Mouse (Mus musculus) ES-Bruce4 (cell line): ENCODE measurements around the gene Tmem220. TPM values are rescaled to one million over a fixed set of nuclear protein-coding genes. Genes with fewer than 3 reads are reported as not detected.
A peak's percentile ranks its signal among the peaks of the same experiment; 100 is the strongest.
"Not testable (repeated sequence)": the region's sequence is repeated elsewhere in the genome, so short reads cannot be mapped to it uniquely, and the experiment has no call there.

Experiments used
- H3K27ac ChIP-seq: 2 replicates; pipeline ENCODE4 v1.5.1; 2012; ENCODE audit warnings: low read length, inconsistent platforms; ENCODE audit not compliant: insufficient read depth
- H3K27me3 ChIP-seq: 2 replicates; pipeline ENCODE4 v1.6.1; 2012; ENCODE audit warnings: mild to moderate bottlenecking, low read length, inconsistent platforms; ENCODE audit not compliant: control insufficient read depth, poor library complexity, insufficient read depth, severe bottlenecking
- H3K36me3 ChIP-seq: 2 replicates; pipeline ENCODE4 v1.6.1; 2012; ENCODE audit warnings: inconsistent platforms, mild to moderate bottlenecking, low read length, moderate library complexity; ENCODE audit not compliant: control insufficient read depth, poor library complexity, insufficient read depth, severe bottlenecking
- H3K4me1 ChIP-seq: one replicate; pipeline ENCODE4 v1.8.1; 2011; ENCODE audit warnings: low read length; ENCODE audit not compliant: control insufficient read depth, insufficient read depth
- H3K4me3 ChIP-seq: 2 replicates; pipeline ENCODE4 v1.5.1; 2011; ENCODE audit warnings: low read depth, mild to moderate bottlenecking, low read length
- H3K9ac ChIP-seq: 2 replicates; pipeline ENCODE4 v1.6.1; 2012; ENCODE audit warnings: low read depth, mild to moderate bottlenecking, inconsistent platforms; ENCODE audit not compliant: poor library complexity, severe bottlenecking
- H3K9me3 ChIP-seq: replicated peaks from 2 replicates; pipeline ENCODE4 v1.6.1; 2012; ENCODE audit warnings: mild to moderate bottlenecking, low read length, inconsistent platforms; ENCODE audit not compliant: control insufficient read depth, poor library complexity, insufficient read depth, severe bottlenecking
- CTCF ChIP-seq: IDR thresholded peaks from one replicate; pipeline ENCODE4 v1.8.1; 2011; ENCODE audit warnings: low read depth, low read length
- EP300 ChIP-seq: IDR thresholded peaks from 2 replicates; pipeline ENCODE4 v1.6.1; 2011; ENCODE audit warnings: low read depth, low read length; ENCODE audit not compliant: insufficient read depth
- POLR2A ChIP-seq: IDR thresholded peaks from one replicate; pipeline ENCODE4 v1.8.1; 2011; ENCODE audit warnings: low read length; ENCODE audit not compliant: insufficient read depth
- polyA plus RNA-seq: library from polyadenylated mRNA; stranded (reverse); fragments of >200 nt; gene quantifications from 2 replicates; pipeline ENCODE4 v1.2.4, GENCODE M21; 2011; ENCODE audit warnings: low read depth; ENCODE audit not compliant: missing spikeins, insufficient read depth, insufficient read length

The Tmem220 gene
- polyA plus RNA-seq, 1 experiment: 2.0 TPM

- Histone ChIP-seq H3K27ac (peak overlapping the region; percentile 55), H3K4me3 (no peak overlapping the region), H3K9ac (no peak overlapping the region), H3K27me3 (no peaks in the 10 kb centered on the region), H3K36me3 (no peaks in the 10 kb centered on the region), H3K9me3 (no peaks in the 10 kb centered on the region), H3K4me1 (peaks cover 2% of the 10 kb centered on the region)
- TF ChIP-seq POLR2A: no peak
- TF ChIP-seq CTCF: peak; percentile 8
- TF ChIP-seq EP300: 0 out of 2 replicates have a peak, but pooled peaks have one; percentile 23
Observed at GRCm38 (mm10) chr11:67022354-67023115, 2.4 kb upstream of the Tmem220 start.

- not testable (repeated sequence) for H3K9ac ChIP-seq, H3K36me3 ChIP-seq, H3K4me3 ChIP-seq, H3K9me3 ChIP-seq, H3K27me3 ChIP-seq, H3K4me1 ChIP-seq
- H3K27ac ChIP-seq: peak overlapping the region; percentile 99
Observed at GRCm38 (mm10) chr11:67023191-67023590, 1.8 kb upstream of the Tmem220 start.

- no peaks in the 10 kb centered on the region for H3K4me1 ChIP-seq
- TF ChIP-seq EP300 (peak; percentile 76), POLR2A (no peak), CTCF (no peak)
- H3K36me3 ChIP-seq: no peaks in the 10 kb centered on the region
- no peak overlapping the region for H3K4me3 ChIP-seq
- no peaks in the 10 kb centered on the region for H3K9me3 ChIP-seq
- no peak overlapping the region for H3K9ac ChIP-seq
- peak overlapping the region; percentile 99 for H3K27ac ChIP-seq
- H3K27me3 ChIP-seq: no peaks in the 10 kb centered on the region
Observed at GRCm38 (mm10) chr11:67023802-67024340, 1.1 kb upstream of the Tmem220 start.

GRCm38 (mm10) chr11:67030904-67031602, 6.1 kb downstream of the Tmem220 start:
- Histone ChIP-seq H3K9me3 (no peaks in the 10 kb centered on the region), H3K4me3 (0 out of 2 replicates have a peak overlapping the region, but pooled peaks have one; percentile 1), H3K36me3 (no peaks in the 10 kb centered on the region), H3K27me3 (no peaks in the 10 kb centered on the region), H3K4me1 (no peaks in the 10 kb centered on the region), H3K27ac (no peak overlapping the region), H3K9ac (no peak overlapping the region)
- TF ChIP-seq CTCF (peak; percentile 50), EP300 (no peak), POLR2A (no peak)

- no peaks in the 10 kb centered on the region for H3K9me3 ChIP-seq
- no peaks in the 10 kb centered on the region for H3K27me3 ChIP-seq
- no peak overlapping the region for H3K27ac ChIP-seq
- no peak overlapping the region for H3K9ac ChIP-seq
- no peaks in the 10 kb centered on the region for H3K4me1 ChIP-seq
- no peak for TF ChIP-seq CTCF
- TF ChIP-seq POLR2A: no peak
- no peak for TF ChIP-seq EP300
- H3K36me3 ChIP-seq: no peaks in the 10 kb centered on the region
- no peak overlapping the region for H3K4me3 ChIP-seq
Observed at GRCm38 (mm10) chr11:67031603-67031915, 6.6 kb downstream of the Tmem220 start.
